Mouse (Mus musculus) erythroblast, adult 5-6 weeks (primary cell): ENCODE measurements around the gene Pid1. TPM values are rescaled to one million over a fixed set of nuclear protein-coding genes. Genes with fewer than 3 reads are reported as not detected.
"Not testable (repeated sequence)": the region's sequence is repeated elsewhere in the genome, so short reads cannot be mapped to it uniquely, and the experiment has no call there.

ENCODE experiments used
- ATAC-seq: replicated peaks from 2 replicates; pipeline ENCODE4 v1.8.0; 2016; ENCODE audit warnings: moderate number of reproducible peaks, mild to moderate bottlenecking, moderate TSS enrichment, inconsistent platforms; ENCODE audit not compliant: poor library complexity, low FRiP score, severe bottlenecking
- total RNA-seq, 2 experiments: library from RNA; stranded (forward) in 1 of 2; stranded (reverse) in 1 of 2; fragments of 150-400 nt in 1 of 2; fragments of 200-764, 138-1000 nt in 1 of 2; gene quantifications; 2 replicates each; pipeline versions ENCODE4 v1.2.3 to v1.2.4; 2015 to 2017; ENCODE audit warnings: low replicate concordance in 2 of 2

Gene Pid1
- total RNA-seq, 2 experiments from 2014 or later, result 4.0 to 8.6 TPM

DNA sequence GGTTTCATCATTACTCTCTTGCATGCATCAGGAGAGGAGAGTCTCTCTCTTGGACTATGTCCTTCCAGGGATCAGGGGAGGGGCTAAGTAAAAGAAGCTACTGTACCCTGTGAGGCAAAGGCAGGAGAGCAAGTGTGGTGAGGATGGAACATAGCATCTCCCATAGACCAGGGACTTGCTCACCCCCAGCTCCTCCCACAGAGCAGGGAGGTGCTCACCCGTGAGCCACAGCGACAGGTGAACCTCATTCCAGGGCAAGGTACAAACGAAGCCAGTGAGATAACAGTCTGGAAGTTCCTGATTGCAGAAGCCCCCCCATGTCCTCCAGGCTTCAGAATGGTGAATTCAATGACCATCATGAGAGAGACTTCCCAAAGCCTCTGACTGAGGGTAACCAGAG is 2.6 kb downstream of the Pid1 start:
- no peak for ATAC-seq

DNA sequence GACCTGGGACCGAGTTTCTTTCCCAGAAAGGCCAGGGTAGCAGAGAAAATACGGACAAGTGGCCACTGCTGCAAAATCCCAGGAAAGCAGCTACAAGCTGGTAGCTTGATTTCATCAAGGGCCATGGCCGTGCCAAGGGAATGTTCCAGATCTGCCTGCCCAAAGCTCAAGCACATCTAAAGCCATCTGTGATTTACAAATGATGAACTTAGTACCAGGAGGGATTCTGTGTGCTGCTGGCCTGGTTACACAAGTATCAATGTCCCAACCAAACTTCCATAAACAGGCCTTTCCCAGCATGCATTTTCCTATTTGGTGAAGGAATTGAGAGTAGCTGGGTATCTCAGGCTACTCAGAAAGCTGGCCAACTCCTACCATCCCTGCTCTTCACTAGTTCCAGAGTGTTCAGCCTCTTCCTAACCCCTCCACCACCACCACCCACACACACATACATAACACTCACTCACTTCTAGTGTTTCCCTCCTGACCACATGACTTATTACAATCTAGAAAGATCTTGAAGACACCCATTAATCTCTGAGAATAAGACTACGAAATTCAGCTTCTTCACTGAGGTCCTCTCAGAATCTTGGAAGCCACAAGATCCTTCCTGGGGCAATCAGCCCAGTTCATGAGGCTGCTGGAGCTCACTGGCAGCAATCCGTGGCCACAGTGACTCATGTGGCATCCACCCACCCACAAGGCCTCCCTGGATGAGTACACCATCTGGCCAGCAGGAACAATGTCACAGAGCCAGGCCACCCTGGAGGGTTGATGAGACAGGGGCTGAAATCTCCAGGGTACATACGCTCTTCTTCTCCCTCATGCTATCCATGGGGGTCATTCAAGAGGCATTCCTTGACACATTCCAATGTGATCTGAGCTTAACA is 4.1 kb downstream of the Pid1 start:
- ATAC-seq, result no peak

DNA sequence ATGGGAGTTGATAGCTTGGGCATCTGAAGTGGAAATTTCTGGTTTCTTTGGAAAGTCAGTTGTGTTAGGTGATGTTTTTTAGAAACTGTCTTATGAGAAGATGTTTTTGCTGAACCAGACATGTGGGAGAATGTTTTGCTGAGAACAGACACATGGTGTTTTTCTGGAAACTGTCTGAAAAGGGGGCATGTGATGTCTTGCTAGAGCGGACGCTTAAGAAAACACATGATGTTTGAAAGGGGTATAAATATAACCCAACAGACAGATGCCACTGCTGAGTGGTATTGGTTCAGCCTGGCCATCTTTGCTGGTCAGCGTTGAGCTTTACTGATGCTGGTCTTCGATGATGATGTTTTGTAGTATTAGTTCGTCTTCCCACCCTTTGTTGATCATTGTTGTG is 6.8 kb downstream of the Pid1 start:
- no peak for ATAC-seq

DNA sequence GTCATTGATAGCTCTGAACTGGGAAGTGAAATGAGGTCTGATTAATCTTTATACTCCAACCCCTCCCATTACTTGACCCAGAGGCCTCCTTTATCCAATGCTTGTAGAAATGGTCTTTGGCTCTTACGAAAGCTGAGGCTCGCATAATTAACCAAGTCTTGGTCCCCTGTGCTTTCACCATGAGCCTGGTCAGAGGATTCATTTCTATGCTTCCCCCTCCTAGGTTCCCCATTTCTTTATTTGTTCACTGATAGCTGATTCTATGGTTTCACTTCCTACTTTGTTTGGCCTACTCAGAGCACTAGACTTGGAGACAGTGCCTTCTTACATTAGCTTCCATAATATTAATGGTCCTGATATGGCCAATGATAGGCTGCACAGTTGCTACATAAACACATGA is 13.7 kb downstream of the Pid1 start:
- ATAC-seq, result no peak

DNA sequence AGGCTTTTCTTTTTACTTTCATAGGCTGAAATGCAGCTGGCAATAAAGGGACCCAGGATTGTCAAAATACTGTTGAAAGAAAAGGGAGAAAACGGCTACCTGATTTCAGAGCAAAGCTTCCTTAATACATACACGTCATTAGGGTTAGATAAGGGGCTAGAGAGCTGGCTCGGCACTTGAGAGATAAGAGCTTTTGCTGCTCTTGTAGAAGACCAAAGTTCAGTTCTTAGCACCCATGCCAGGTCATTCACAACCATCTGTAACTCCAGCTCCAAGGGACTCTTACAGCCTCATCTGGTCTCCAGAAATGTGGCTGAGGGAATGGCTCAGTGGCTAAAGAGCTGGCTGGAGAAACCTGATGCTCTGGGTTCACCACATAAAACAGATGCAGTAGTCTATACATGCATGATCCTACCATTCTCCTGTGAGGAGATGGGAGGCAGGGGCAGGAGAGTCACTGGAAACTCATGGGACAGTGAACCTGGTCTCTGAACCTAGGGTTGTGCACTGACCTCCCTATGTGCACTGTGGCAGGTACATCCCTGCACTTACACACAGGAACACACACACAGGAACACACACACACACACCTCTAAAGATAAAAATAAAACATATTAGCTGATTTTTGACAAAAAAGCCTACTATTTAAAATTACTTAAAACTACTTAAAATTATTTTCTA is 16.0 kb downstream of the Pid1 start:
- no peak for ATAC-seq

DNA sequence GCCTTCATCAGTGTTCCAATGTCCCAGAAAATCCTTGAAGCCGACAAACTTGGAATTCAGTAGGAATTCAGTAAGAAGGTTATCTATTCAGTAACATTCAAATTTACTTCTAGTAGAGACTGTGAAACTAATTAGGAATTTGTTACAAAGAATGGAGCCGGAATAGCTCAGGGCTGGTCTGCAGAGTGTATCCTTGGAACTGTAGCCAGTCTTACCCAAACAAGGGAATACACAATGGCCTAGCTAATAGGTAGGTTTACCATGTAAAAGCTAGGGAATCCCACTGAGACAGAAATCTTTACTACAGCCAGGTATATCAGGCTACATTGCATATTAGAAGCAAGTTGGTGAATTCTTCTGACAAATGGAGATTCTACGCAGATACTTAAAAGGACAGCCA is 31.2 kb downstream of the Pid1 start:
- ATAC-seq, result not testable (repeated sequence)

DNA sequence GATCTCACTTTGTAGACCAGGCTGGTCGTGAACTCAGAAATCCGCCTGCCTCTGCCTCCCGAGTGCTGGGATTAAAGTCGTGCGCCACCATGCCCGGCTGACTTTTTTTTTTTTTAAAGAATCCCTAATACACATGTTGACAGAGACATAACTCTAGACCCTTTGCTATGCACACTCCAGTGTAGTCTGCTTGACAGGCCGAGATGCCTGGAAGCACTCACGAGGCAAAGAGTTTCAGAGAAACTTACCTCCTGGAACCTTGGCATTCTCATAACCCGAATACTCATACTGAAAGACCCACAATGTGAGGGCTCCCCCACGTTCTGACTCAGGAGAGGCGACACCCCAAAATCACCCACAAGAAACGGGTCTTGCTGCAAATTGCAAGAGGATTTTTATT is 32.1 kb downstream of the Pid1 start:
- not testable (repeated sequence) for ATAC-seq

DNA sequence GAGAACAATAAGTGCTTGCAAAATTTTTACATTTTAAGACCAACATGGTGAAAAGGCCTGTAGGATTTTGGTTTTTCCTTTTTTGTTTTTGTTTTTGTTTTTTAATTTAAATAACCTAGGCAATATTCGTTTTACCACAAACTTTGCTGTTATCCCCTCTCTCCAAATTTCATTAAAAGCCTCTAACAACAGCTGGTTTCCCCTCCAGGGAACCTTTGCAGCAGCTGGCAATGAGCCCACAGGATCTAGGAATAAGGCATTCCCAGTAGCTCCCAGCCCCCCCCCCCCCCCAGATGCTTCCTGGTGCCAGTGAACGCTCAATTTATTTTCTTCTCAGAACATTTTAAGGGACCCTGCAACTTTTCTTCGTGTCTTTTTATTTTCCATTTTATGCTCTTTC is 38.7 kb downstream of the Pid1 start:
- ATAC-seq, result no peak

DNA sequence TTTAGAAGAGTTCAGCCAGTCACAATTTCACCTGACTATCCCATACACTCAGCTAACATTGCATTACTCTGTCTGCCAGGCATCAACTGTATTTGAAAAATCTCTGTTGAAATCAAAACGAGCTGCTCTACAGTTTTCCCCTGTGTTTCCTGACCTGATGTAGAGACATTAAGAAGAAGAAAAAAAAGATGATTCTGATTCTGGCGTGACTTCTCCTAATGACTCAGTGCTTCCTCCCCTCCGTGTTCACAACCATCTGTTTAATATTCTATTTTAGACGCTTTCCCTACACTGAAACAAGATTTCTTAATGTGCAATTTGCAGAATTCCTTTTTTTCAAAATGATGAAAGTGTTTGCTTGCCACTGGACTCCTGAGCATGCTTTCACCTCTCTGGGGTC is 42.7 kb downstream of the Pid1 start:
- ATAC-seq, result no peak

DNA sequence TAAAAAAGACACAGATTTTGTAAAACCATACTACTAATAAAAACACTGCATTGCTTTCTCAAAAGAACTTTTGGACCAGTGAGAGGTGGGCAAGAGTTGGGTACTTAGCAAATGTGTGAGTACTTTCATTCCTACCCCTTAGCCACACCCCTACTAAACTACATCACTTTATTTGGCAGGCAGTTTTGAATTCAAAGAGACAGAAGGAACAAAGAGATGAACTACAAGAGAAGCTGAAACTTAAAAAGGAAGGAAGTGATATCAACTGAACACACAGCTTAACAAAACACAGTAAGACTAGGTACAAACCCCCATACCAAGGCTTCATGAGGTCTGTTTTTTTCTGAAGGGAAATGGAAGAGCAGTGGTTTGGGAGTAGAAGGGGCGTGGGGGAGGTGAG is 45.4 kb downstream of the Pid1 start:
- no peak for ATAC-seq

DNA sequence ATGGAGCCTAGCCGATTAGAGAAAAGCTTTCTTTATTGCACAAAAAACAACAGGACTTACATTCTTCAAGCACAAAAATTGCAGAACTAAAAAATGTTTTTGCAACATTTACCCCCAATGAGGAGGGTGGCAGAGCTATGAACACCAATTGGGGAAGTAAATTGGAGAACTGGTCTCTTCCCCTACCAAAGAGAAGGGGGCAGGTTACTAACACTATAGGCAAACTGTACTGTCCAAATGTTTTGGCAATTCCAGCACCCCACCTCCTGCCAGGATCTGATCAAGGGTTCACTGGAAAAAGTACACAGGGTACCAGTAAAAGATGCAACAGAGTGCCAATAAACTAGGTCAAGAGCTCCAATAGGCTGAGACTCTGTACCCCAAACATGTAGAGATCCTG is 46.2 kb downstream of the Pid1 start:
- no peak for ATAC-seq

DNA sequence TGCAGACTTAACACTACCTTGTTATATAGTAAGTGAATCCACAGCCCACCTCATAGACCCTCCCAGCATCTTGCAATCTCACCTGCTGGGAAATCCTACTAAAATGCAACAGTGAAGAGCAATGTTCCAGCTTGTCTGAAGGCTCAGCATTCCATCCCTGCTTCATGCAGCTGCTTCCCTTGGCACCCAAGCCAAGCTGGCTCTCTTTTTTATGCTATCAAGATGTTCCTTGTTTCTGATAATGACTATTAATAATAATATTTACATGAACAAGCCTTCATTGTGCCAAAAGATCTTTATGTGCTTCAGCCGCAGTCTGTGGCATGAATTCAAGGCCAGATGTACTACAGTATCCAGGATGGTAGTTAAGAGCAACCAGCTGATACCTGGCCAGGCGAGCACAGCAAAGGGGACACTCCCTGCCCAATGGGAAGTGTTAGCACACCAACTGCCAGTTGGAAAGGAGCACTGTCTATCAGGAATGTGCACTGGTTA is 54.0 kb downstream of the Pid1 start:
- no peak for ATAC-seq

DNA sequence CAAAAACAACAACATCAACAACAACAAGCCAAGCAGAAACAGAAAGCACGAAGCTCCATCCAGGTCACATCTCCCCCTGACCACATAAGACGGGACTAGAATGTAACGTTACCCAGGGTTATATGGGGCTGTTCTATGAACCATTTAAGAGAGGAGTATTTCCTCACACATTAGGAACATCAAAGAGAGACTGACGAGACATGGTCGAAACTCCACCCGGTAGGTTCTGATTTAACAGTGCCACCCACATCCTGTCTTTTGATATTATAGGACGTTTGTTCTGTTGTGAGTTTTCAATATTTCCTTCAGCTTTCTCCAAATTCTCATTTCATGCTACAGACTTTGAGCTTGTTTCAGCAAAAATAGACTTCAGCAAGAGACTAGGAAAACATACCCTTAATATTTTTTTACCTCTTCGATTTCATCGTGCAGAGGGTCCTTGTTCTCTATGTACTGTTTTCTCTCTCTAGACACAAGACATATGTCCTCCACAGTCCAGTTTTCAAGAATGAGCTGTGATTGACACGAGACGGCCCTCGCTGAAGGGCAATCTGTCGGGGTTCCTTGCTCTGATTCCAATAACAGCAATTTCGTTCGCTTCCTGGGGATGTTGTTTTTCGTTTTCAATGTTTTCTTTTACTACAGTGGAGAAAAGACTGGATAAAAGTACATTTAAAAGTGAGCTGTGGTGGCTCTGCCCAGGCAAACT is 58.1 kb downstream of the Pid1 start:
- ATAC-seq, result no peak

DNA sequence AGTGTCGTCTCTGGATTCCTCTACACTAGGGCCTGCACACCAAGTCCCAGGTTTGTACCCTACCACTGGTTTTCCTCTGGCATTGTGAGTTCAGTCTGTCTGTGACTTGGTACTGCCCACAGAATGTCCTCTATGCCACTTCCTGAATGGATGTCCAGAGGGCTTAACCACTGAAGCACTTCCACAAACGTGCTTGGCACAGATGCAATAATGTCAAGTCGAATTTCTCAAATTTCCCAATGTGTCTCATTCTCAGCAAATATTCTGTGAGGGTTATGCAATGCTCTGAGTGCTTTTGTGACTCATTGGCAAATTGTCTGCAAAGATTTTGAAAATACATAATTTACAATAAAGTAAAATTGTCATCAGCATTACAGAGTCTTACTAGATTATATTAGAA is 61.2 kb downstream of the Pid1 start:
- no peak for ATAC-seq

DNA sequence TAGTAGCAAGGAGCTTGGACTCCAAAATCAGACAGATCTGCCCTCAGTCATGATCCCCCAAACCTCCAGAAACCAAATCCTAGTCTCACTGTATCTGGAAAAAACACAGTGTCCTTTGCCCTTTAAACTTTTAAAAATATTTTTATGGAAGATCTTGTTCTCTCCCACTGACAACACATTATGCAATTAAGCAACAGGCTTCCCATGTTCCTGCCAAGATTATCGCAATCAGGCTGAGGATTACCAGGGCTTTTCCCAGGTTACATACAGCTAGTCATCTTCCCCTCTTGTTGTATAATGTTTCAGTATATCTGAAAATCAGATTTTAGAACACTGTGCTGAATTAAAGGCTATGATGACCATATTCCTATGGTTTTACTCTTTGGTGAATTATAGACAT is 64.3 kb downstream of the Pid1 start:
- ATAC-seq, result no peak

DNA sequence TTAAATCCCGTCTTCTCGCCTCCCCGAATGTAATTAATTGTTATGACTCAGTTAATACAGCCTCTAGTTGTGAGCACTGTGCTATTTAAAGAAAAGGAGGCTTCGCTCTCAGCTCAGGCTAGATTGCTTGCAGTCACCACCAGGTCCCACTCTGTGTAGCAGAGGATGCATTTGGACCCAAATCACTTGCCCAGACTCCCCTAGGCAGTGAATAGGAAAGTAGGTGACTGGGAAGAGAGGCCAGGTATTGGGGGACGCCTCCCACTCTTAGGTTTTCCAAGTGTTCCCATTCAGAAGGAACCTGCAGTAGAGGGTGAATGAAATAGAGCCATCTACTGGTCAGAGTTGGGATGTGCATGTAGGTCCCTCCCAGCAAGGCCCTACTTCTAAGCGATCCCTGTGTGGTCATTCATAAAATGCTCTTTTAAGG is 77.3 kb downstream of the Pid1 start:
- ATAC-seq, result no peak

DNA sequence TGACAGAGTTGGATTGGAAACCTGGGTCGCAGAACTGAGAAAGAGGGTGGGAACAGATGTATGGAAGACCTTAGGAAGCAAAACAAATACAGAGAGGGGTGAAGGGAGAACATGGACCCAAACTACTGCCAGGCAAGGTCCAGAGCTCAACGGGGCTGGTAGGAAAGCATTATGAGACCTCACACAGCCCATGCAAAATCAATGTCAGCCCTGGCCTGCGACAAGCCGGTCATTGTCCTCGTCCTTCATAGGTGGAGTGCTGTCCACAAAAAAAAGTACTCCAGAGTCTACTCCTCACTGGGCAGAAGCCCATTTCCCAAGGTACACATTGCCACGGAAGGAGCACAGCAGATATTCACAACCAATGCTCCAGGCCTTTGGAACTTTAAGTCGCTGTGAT is 78.4 kb downstream of the Pid1 start:
- ATAC-seq, result no peak

DNA sequence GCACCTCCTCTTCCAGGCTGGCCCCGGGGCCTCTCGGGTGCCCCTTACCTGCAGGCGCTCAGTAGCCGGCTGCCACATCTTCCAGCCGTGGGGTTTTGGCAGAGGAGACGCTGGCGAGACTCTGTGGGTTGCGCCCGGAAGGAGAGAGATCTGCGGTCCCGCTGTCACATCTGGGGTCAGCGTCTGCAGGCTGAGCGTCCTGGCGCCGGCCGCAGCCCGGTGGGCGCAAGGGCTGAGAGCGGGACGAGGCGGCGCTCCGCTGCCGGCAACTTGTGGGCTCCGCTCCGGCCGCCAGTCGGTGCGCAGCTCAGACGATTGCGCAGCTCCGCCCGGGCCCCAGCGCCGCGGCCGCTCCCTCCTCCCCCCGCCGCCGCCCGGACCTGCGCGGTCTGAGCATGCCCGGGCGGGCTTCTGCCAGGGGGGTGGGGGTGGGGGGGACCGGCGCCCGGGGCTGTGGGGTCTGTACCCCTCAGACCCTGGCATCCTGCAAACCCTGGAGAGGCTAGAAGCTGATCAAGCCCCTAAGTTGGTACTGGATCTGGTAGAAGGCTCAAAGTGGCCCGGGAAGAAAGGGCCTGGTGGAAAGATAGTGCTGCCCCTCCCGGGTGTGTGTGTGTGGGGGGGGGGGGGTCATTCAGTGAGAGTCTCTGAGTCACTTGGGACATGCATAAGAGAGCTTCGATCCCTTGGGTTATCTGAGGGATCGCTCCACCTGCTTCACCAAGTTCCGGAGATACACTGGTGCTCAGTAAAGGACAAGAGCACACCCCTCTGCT is 79.5 kb downstream of the Pid1 start:
- ATAC-seq, result no peak

DNA sequence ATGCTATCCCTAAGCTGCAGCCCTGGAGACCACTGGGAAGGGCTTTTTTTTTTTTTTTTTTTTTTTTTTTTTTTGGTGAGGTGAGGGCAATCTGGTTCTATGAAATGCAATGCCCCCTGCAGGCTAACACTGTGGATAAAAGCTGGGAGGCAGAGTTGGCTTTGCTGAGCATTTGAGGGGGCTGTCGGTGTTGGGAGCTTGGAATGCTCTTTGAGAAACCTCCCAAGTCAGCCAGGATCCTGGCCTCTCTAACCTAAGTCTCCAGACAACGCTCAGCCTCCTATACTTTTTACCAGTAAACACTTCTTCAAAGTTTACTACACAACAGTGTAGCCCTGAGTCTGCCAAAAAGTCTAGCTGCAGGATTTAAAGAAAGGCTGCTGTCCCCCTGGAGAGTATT is 80.9 kb downstream of the Pid1 start:
- ATAC-seq, result no peak

DNA sequence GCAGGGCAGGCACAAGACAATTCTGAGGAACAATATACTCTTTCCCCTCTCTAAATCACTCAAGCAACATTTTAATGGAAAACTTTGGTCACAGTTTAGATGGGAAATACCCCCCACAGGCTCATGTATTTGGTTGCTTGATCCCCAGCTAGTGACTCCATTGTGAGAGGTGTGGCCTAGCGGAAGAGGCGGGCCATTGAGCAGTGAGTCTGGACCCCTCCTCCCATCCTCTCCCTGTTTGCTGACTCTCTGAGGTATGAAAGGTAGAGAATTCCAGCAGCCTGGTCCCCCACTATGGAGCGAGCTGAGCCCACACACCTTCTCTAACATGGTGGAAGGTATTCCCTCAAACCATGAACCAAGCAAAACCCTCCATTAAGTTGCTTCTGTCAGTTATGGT is 83.8 kb downstream of the Pid1 start:
- ATAC-seq, result no peak
